Mouse (Mus musculus) kidney, adult 2 months (tissue): Measurements from ENCODE around the gene Klf13. TPM values are rescaled to one million over a fixed set of nuclear protein-coding genes. Genes with fewer than 3 reads are reported as not detected.

Source experiments
- DNase-seq: peaks from one replicate; pipeline ENCODE4 v3.0.0; 2021
- H3K27ac ChIP-seq: fragments of 200-500 bp; 2 replicates; pipeline ENCODE4 v1.5.1; 2012; ENCODE audit warnings: low read depth, low read length, control low read depth, inconsistent platforms; ENCODE audit not compliant: insufficient read depth
- H3K27me3 ChIP-seq: fragments of 200-500 bp; replicated peaks from 2 replicates; pipeline ENCODE4 v1.6.1; 2012; ENCODE audit warnings: mild to moderate bottlenecking, moderate library complexity, low read length, inconsistent platforms; ENCODE audit not compliant: control insufficient read depth, insufficient read depth
- H3K36me3 ChIP-seq: fragments of 200-500 bp; 2 replicates; pipeline ENCODE4 v1.6.1; 2012; ENCODE audit warnings: mild to moderate bottlenecking, moderate library complexity, low read length, inconsistent platforms; ENCODE audit not compliant: control insufficient read depth, insufficient read depth
- H3K4me1 ChIP-seq: fragments of 200-500 bp; 2 replicates; pipeline ENCODE4 v1.6.1; 2011; ENCODE audit warnings: low read length; ENCODE audit not compliant: control insufficient read depth, insufficient read depth
- H3K4me3 ChIP-seq: fragments of 200-500 bp; 2 replicates; pipeline ENCODE4 v1.5.1; 2011; ENCODE audit warnings: mild to moderate bottlenecking, low read depth, low read length, control low read depth; ENCODE audit not compliant: insufficient read depth
- CTCF ChIP-seq: fragments of 200-500 bp; conservative IDR thresholded peaks from 2 replicates; pipeline ENCODE4 v1.5.1; 2011; ENCODE audit warnings: low read depth, mild to moderate bottlenecking, control low read depth, low read length, moderate library complexity, mixed read lengths; ENCODE audit not compliant: insufficient read depth, insufficient read length
- POLR2A ChIP-seq: fragments of 200-500 bp; IDR thresholded peaks from one replicate; pipeline ENCODE4 v1.6.1; 2011; ENCODE audit warnings: low read depth, low read length, control low read depth
- WGBS: fragments of 180-500 bp; shearing (Covaris S2); methylation state at CpG from one replicate; pipeline ENCODE4 v1.1.7; 2018; 5-methylcytosine and 5-hydroxymethylcytosine counted together
- polyA plus RNA-seq: library from polyadenylated mRNA; depleted of rRNA; stranded (reverse); fragments of >200 nt; gene quantifications from 2 replicates; pipeline ENCODE4 v1.2.3, GENCODE M21; 2012

Gene Klf13
- polyA plus RNA-seq, 1 experiment = 31.2 TPM

DNA sequence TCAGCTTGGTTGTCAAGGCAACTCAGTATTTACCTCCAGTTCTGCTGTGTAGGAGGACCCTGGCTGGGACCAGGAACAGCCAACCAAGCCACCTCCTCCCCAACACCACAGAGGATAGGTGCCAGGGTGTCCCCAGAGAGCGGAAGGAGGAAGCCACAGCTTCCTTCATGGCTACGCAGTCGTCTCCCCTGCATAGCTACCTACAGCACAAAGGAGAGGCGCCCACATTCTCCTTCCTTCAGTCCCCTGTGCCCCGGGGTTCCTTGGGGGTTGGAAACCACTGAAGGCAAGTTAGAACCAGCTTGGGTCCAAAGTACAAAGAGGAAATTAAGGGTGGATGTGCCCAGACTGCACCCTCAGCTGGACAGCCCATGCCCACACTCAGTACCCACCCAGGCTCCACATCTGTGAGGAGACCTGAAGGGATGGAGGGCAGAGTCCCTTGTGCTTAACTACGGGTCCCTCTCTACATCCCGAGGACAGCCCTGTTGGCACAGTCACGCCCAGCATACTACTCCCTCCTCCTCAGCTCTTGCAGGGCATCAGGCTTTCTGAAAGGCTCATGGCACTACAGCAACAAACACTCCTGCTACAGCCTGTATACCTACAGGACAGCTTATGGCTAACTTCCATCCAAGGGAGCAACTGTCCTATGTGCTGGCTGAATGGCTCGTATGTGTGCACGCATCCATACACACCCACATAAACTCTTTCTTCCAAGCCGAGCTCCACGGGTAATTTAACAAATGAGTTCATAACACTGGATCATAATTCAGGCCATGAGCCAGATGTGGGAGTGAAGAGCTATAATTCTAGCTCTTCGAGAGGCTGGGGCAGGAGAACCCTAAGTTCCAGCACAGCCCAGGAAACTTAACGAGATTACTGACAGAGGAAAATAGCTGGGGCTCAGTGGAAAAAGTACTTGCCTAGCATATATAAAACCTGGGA, 13.0 kb downstream of the Klf13 start:
- H3K4me3 ChIP-seq = peak overlapping the region; percentile 10; the same call in 1 of the 2 replicates
- 8% methylated on average over 14 of the region's 14 CpGs for WGBS
- peaks cover 51% of the 10 kb centered on the region for H3K4me1 ChIP-seq
- no peaks in the 10 kb centered on the region for H3K27me3 ChIP-seq
- H3K27ac ChIP-seq = peak overlapping the region; percentile 93
- H3K36me3 ChIP-seq = no peaks in the 10 kb centered on the region
- DNase-seq = peak; percentile 91
- TF ChIP-seq CTCF (no peak), POLR2A (no peak)

DNA sequence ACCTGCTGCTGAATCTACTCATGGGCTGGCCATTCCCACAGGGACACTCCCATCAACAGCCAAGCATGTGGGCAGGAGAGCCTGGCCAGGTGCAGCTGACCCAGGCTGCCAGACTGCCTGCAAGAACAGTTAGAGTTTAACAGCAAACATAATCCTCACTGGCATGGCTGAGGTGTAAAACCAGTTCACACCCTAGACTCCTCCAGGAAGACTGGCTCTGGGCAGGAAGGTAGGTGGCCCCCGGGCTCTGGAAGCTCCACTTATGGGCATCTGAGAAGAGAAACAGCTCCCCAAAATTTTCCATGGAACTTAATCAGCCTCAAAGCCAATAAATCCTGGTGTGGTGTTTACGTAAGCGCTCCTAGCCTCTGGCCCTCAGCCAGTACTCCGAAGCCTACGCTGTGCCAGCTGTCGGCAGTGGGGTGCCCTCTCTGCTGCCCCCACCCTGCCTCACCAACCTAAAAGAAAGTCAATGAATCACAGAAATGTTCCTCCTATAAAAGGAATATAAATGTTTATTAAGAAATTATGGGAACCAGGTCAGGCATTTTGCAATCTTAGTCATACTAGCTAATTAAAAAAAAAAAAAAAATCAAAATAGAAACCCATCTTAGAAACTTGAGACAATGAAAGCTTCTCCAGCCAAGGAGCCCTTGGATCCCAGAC, 13.8 kb downstream of the Klf13 start:
- peaks cover 54% of the 10 kb centered on the region for H3K4me1 ChIP-seq
- TF ChIP-seq CTCF (0 out of 2 replicates have a peak, but pooled peaks have one; percentile 21), POLR2A (no peak)
- WGBS = 5% methylated on average over 6 of the region's 6 CpGs
- peak overlapping the region; percentile 93 for H3K27ac ChIP-seq
- peak; percentile 96 for DNase-seq
- H3K4me3 ChIP-seq = peak overlapping the region; percentile 10; the same call in 1 of the 2 replicates
- no peaks in the 10 kb centered on the region for H3K27me3 ChIP-seq
- no peaks in the 10 kb centered on the region for H3K36me3 ChIP-seq

GRCm38 (mm10) chr7:63924151-63924550, 14.6 kb downstream of the Klf13 start:
- TF ChIP-seq CTCF = no peak; the same call in 1 of the 2 replicates
- TF ChIP-seq POLR2A = no peak
- Histone ChIP-seq H3K4me1 (peaks cover 58% of the 10 kb centered on the region), H3K36me3 (no peaks in the 10 kb centered on the region), H3K27ac (peak overlapping the region; percentile 93), H3K4me3 (no peak overlapping the region; the same call in 1 of the 2 replicates), H3K27me3 (no peaks in the 10 kb centered on the region)
- 20% methylated on average over 1 of the region's 1 CpGs for WGBS
- DNase-seq = peak; percentile 24

DNA sequence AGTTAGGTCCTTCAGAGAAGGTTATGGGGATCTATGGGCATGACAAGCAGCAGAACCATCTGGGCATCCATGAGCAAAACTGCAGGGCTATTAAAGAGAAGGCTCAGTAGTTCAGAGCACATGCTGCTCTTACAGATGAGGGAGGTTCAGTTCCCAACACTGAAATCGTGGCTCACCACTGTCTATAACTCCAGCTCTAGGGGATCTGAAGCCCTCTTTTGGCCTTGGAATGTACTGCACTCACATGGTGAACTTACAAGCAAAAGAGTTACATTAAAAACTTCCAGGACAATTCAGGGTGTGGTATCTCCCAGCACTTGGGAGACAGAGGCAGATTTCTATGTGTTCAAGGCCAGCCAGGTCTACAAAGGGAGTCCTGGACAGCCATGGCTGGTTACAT, 15.7 kb downstream of the Klf13 start:
- 100% methylated on average over 1 of the region's 1 CpGs for WGBS
- no peak for DNase-seq
- Histone ChIP-seq H3K27ac (peak overlapping the region; percentile 93; the same call in 1 of the 2 replicates), H3K36me3 (no peaks in the 10 kb centered on the region), H3K4me3 (no peak overlapping the region), H3K4me1 (peaks cover 64% of the 10 kb centered on the region), H3K27me3 (no peaks in the 10 kb centered on the region)
- TF ChIP-seq CTCF = no peak
- TF ChIP-seq POLR2A = no peak

DNA sequence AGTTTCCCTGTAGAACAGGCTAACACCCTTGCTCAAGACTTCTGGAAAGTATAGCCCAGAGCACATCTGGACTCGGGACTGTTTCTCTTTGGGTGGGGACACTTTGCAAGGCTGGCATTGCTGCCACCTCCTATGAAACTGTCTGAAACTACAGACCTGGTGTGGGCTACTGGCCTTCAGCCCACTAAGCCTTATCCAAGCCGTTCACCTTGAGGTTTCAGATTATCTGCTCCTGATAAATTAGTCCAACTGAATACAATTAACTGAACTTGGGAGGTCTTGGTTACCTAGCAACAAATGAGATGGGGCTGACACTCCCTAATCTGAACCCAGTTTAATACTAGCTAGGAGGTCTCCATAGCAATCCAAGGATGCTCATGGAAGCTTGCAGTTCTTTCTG, 16.1 kb downstream of the Klf13 start:
- H3K4me3 ChIP-seq = no peak overlapping the region
- WGBS = 53% methylated on average over 2 of the region's 2 CpGs
- H3K27me3 ChIP-seq = no peaks in the 10 kb centered on the region
- no peak for DNase-seq
- peak overlapping the region; percentile 93 for H3K27ac ChIP-seq
- H3K4me1 ChIP-seq = peaks cover 63% of the 10 kb centered on the region
- no peak for TF ChIP-seq CTCF
- no peaks in the 10 kb centered on the region for H3K36me3 ChIP-seq

GRCm38 (mm10) chr7:63921909-63922562, 16.7 kb downstream of the Klf13 start:
- no peak for TF ChIP-seq CTCF
- TF ChIP-seq POLR2A = no peak
- Histone ChIP-seq H3K27me3 (no peaks in the 10 kb centered on the region), H3K36me3 (no peaks in the 10 kb centered on the region), H3K4me1 (peaks cover 63% of the 10 kb centered on the region), H3K27ac (peak overlapping the region; percentile 93), H3K4me3 (no peak overlapping the region)
- 37% methylated on average over 8 of the region's 8 CpGs for WGBS
- DNase-seq = no peak
